Mouse (Mus musculus): ENCODE results near the gene Eps8l3.
A peak's percentile ranks its signal among the peaks of the same experiment; 100 is the strongest.

Gene Eps8l3

GRCm38 (mm10) chr3:107895720-107896569 is 18.9 kb downstream of the Eps8l3 start, which contains the start of gene Gstm5:
Gstm5 (plus strand) TSS chr3:107895821.
- DNase-seq (ENCODE audit: low read depth) = peak; percentile 71

GRCm38 (mm10) chr3:107898691-107899090 is 21.7 kb downstream of the Eps8l3 start:
- DNase-seq (ENCODE audit: low read depth) = no peak

GRCm38 (mm10) chr3:107900955-107901673 is 24.1 kb downstream of the Eps8l3 start:
- no peak for DNase-seq (ENCODE audit: low read depth)

- peak; percentile 20 for DNase-seq (ENCODE audit: low read depth)
Measured at GRCm38 (mm10) chr3:107905942-107906341, 28.9 kb downstream of the Eps8l3 start.

GRCm38 (mm10) chr3:107916674-107917073 is 39.6 kb downstream of the Eps8l3 start:
- no peak for DNase-seq (ENCODE audit: low read depth)

- no peak for DNase-seq (ENCODE audit: low read depth)
Measured at GRCm38 (mm10) chr3:107917097-107917496, 40.1 kb downstream of the Eps8l3 start.

- DNase-seq (ENCODE audit: low read depth) = peak; percentile 62
Measured at GRCm38 (mm10) chr3:107917783-107918408, 40.9 kb downstream of the Eps8l3 start.

GRCm38 (mm10) chr3:107920348-107920747 is 43.3 kb downstream of the Eps8l3 start:
- DNase-seq (ENCODE audit: low read depth) = no peak

GRCm38 (mm10) chr3:107925335-107925734 is 48.3 kb downstream of the Eps8l3 start:
- no peak for DNase-seq (ENCODE audit: low read depth)

GRCm38 (mm10) chr3:107927841-107928240 is 50.8 kb downstream of the Eps8l3 start:
- no peak for DNase-seq (ENCODE audit: low read depth)

GRCm38 (mm10) chr3:107928691-107929090 is 51.7 kb downstream of the Eps8l3 start:
- DNase-seq (ENCODE audit: low read depth) = no peak

- no peak for DNase-seq (ENCODE audit: low read depth)
Measured at GRCm38 (mm10) chr3:107929243-107929642, 52.2 kb downstream of the Eps8l3 start.

- DNase-seq (ENCODE audit: low read depth) = no peak
Measured at GRCm38 (mm10) chr3:107929731-107930130, 52.7 kb downstream of the Eps8l3 start.

GRCm38 (mm10) chr3:107931134-107931533 is 54.1 kb downstream of the Eps8l3 start:
- DNase-seq (ENCODE audit: low read depth) = no peak

GRCm38 (mm10) chr3:107931670-107932069 is 54.6 kb downstream of the Eps8l3 start, which contains the start of gene Gstm7:
Gstm7 (minus strand) TSS chr3:107931817.
- peak; percentile 81 for DNase-seq (ENCODE audit: low read depth)

GRCm38 (mm10) chr3:107932128-107932527 is 55.1 kb downstream of the Eps8l3 start:
- DNase-seq (ENCODE audit: low read depth) = no peak

GRCm38 (mm10) chr3:107935268-107935667 is 58.2 kb downstream of the Eps8l3 start:
- no peak for DNase-seq (ENCODE audit: low read depth)

- DNase-seq (ENCODE audit: low read depth) = no peak
Measured at GRCm38 (mm10) chr3:107935888-107936287, 58.9 kb downstream of the Eps8l3 start.

- DNase-seq (ENCODE audit: low read depth) = no peak
Measured at GRCm38 (mm10) chr3:107939403-107939802, 62.4 kb downstream of the Eps8l3 start.

- DNase-seq (ENCODE audit: low read depth) = no peak
Measured at GRCm38 (mm10) chr3:107939830-107940229, 62.8 kb downstream of the Eps8l3 start.

GRCm38 (mm10) chr3:107940524-107940923 is 63.5 kb downstream of the Eps8l3 start:
- no peak for DNase-seq (ENCODE audit: low read depth)

GRCm38 (mm10) chr3:107941261-107941660 is 64.2 kb downstream of the Eps8l3 start:
- no peak for DNase-seq (ENCODE audit: low read depth)
